Mouse (Mus musculus): ENCODE measurements at regions not wholly inside any gene's neighbourhood (a gene's known extent, or its start where the extent isn't known, plus 50 kb on each side); places are given as distances from the start of the nearest gene placed in this dataset.
A peak's percentile ranks its signal among the peaks of the same experiment; 100 is the strongest.

DNA sequence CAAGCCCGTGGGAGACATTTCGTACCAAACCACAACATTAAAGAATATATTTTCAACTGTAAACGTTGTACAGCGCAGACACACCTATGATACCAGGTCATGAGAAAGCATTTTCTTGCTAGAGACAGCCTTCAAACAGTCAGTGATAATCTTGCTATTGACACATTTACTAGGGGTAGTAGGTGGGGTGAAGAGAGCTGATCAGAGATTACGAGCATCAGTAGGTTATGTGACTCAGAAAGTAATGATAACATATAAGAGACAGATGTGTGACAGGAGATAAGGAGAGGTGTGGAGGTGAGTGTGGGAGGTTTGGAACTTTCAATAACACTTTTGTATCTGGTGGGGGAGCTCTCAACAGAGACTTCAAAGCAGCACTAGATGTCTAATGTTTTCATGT, 231.5 kb upstream of the Satb1 start:
- 91% methylated on average over 5 of the region's 5 CpGs for WGBS
- Histone ChIP-seq H3K36me3 (ENCODE audit: control insufficient read depth, insufficient read depth, low read length) (no peaks in the 10 kb centered on the region), H3K27ac (ENCODE audit: low read depth, low read length) (no peak overlapping the region), H3K9me3 (ENCODE audit: control insufficient read depth, low read length) (no peaks in the 10 kb centered on the region), H3K9ac (ENCODE audit: low read depth, low read length) (no peak overlapping the region), H3K4me2 (replicated peaks; ENCODE audit: low read depth, low read length) (no peak overlapping the region), H3K4me3 (ENCODE audit: low read depth, low read length) (no peak overlapping the region), H3K27me3 (ENCODE audit: control insufficient read depth, insufficient read depth, low read length) (no peaks in the 10 kb centered on the region), H3K4me1 (replicated peaks; ENCODE audit: control insufficient read depth, insufficient read depth, low read length) (no peaks in the 10 kb centered on the region)
- no peak for DNase-seq (ENCODE audit: low spot score)
- no peak for ATAC-seq (ENCODE audit: low FRiP score)

DNA sequence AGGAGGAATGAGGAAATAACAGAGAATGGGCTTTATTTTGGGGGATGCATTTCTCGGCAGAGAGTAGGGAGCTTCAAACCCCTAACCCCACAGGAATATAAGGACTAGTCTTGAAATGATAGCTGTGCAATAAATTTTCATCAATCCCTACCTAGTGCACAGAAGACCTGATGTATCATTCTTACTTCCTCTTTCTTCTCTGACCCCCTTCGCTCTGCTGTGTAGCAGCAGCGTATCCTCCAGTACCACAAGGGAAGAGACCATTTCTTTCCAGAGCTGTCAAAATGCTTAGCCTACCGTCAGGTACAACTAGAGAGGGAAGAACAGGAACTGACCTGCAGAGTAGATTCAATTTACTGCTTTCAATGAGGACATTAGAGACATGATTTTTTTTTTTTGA, 230.0 kb upstream of the Satb1 start:
- Histone ChIP-seq H3K4me2 (replicated peaks; ENCODE audit: low read depth, low read length) (no peak overlapping the region), H3K4me3 (ENCODE audit: low read depth, low read length) (no peak overlapping the region), H3K9ac (ENCODE audit: low read depth, low read length) (no peak overlapping the region), H3K4me1 (replicated peaks; ENCODE audit: control insufficient read depth, insufficient read depth, low read length) (no peaks in the 10 kb centered on the region), H3K27me3 (ENCODE audit: control insufficient read depth, insufficient read depth, low read length) (no peaks in the 10 kb centered on the region), H3K27ac (ENCODE audit: low read depth, low read length) (no peak overlapping the region), H3K9me3 (ENCODE audit: control insufficient read depth, low read length) (no peaks in the 10 kb centered on the region), H3K36me3 (ENCODE audit: control insufficient read depth, insufficient read depth, low read length) (no peaks in the 10 kb centered on the region)
- ATAC-seq (ENCODE audit: low FRiP score) (no peak), DNase-seq (ENCODE audit: low spot score) (no peak)
- 91% methylated on average over 4 of the region's 4 CpGs for whole genome bisulfite sequencing

DNA sequence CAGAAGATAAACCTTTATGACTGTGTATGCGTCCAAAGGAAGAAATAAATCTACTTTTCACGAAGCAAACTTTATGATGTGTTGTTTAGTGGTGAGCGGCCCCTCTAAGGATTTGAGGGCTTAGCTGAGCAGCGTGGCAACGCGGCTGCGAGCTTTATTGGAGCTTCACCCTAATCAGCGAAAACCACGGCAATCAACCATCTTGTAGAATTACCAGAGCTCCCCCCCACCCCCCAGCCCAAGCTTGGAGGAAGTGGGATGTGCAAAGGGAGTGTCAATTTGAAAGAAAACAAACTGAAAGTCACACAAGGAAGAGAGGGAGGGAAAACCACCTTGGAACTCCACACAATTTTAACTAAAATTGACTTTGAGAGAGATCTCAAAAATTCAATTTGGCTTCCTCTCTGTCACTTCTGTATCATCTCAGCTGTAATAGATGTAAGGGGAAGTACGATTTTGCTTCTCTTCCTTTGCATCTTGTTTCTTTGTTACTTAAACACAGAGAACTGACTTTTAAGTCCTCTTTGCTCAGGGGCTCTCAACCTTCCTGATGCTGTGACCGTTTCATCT, 229.1 kb upstream of the Satb1 start:
- Histone ChIP-seq H3K9ac (ENCODE audit: low read depth, low read length) (no peak overlapping the region), H3K36me3 (ENCODE audit: control insufficient read depth, insufficient read depth, low read length) (no peaks in the 10 kb centered on the region), H3K9me3 (ENCODE audit: control insufficient read depth, low read length) (no peaks in the 10 kb centered on the region), H3K4me3 (ENCODE audit: low read depth, low read length) (no peak overlapping the region), H3K27ac (ENCODE audit: low read depth, low read length) (no peak overlapping the region), H3K27me3 (ENCODE audit: control insufficient read depth, insufficient read depth, low read length) (no peaks in the 10 kb centered on the region), H3K4me1 (replicated peaks; ENCODE audit: control insufficient read depth, insufficient read depth, low read length) (no peaks in the 10 kb centered on the region), H3K4me2 (replicated peaks; ENCODE audit: low read depth, low read length) (no peak overlapping the region)
- ATAC-seq (ENCODE audit: low FRiP score) (no peak), DNase-seq (ENCODE audit: low spot score) (no peak)
- WGBS: 90% methylated on average over 11 of the region's 11 CpGs

GRCm38 (mm10) chr17:52036479-52036878, 203.4 kb upstream of the Satb1 start:
- Histone ChIP-seq H3K9ac (ENCODE audit: low read depth, low read length) (no peak overlapping the region), H3K4me2 (replicated peaks; ENCODE audit: low read depth, low read length) (no peak overlapping the region), H3K4me3 (ENCODE audit: low read depth, low read length) (no peak overlapping the region), H3K27ac (ENCODE audit: low read depth, low read length) (no peak overlapping the region), H3K4me1 (replicated peaks; ENCODE audit: control insufficient read depth, insufficient read depth, low read length) (no peaks in the 10 kb centered on the region), H3K27me3 (ENCODE audit: control insufficient read depth, insufficient read depth, low read length) (no peaks in the 10 kb centered on the region), H3K36me3 (ENCODE audit: control insufficient read depth, insufficient read depth, low read length) (no peaks in the 10 kb centered on the region), H3K9me3 (ENCODE audit: control insufficient read depth, low read length) (no peaks in the 10 kb centered on the region)
- WGBS: 93% methylated on average over 4 of the region's 4 CpGs
- DNase-seq (ENCODE audit: low spot score) (no peak), ATAC-seq (ENCODE audit: low FRiP score) (no peak)

GRCm38 (mm10) chr17:52031079-52031478, 198.0 kb upstream of the Satb1 start:
- Histone ChIP-seq H3K4me2 (replicated peaks; ENCODE audit: low read depth, low read length) (no peak overlapping the region), H3K36me3 (ENCODE audit: control insufficient read depth, insufficient read depth, low read length) (no peaks in the 10 kb centered on the region), H3K4me1 (replicated peaks; ENCODE audit: control insufficient read depth, insufficient read depth, low read length) (no peaks in the 10 kb centered on the region), H3K9ac (ENCODE audit: low read depth, low read length) (no peak overlapping the region), H3K4me3 (ENCODE audit: low read depth, low read length) (no peak overlapping the region), H3K27me3 (ENCODE audit: control insufficient read depth, insufficient read depth, low read length) (no peaks in the 10 kb centered on the region), H3K27ac (ENCODE audit: low read depth, low read length) (no peak overlapping the region), H3K9me3 (ENCODE audit: control insufficient read depth, low read length) (no peaks in the 10 kb centered on the region)
- 92% methylated on average over 8 of the region's 8 CpGs for WGBS
- no peak for ATAC-seq (ENCODE audit: low FRiP score)
- no peak for DNase-seq (ENCODE audit: low spot score)

DNA sequence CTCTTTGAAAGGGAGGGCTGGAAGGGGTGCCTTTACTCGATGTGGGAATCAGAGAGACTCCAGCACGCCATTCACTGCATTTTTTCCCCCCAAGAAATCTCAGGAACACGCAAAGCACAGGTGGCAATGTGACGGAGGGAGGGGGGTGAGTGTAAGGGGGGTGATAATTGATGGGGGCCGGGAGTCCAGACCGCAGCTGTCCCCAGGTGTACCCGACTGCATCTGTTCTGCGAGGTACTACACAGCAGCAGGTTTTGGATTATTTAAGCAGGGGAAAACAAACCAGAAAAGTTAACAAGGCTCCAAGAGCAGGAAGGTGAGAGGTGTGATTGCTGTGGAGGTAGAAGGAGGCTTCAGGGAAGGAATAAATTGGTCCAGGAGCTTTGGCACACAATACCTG, 153.8 kb upstream of the Satb1 start:
- WGBS: 69% methylated on average over 8 of the region's 8 CpGs
- no peak for DNase-seq (ENCODE audit: low spot score)
- no peak for ATAC-seq (ENCODE audit: low FRiP score)

DNA sequence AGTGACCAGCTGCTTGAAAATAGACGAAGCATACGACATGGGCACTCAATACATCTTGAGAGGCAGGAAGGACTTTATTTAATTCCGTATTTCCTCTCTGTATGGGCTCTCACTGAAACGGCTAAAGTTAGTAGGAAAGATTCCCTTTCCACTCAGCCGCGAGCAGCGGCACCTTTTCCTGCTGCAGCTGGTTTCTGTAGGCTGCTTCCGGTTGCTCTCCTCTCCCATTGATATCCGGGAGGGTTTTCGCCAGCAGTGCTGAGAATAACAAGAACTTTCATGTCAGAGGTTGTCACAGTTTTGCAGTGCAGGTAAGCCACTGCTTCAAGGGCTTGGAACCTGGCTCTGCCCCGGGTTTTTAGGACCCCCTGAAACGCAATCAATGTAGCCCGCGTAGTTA, 153.1 kb upstream of the Satb1 start:
- no peak for ATAC-seq (ENCODE audit: low FRiP score)
- 77% methylated on average over 14 of the region's 14 CpGs for WGBS
- H3K27ac ChIP-seq (ENCODE audit: low read depth, low read length): no peak overlapping the region

More for the DNA sequence above, 153.8 kb upstream of the Satb1 start:
- H3K27ac ChIP-seq (ENCODE audit: low read depth, low read length): no peak overlapping the region
- H3K9ac ChIP-seq (ENCODE audit: low read depth, low read length): no peak overlapping the region
- H3K4me2 ChIP-seq (replicated peaks; ENCODE audit: low read depth, low read length): no peak overlapping the region
- no peak overlapping the region for H3K4me3 ChIP-seq (ENCODE audit: low read depth, low read length)
- H3K27me3 ChIP-seq (ENCODE audit: control insufficient read depth, insufficient read depth, low read length): no peaks in the 10 kb centered on the region
- H3K9me3 ChIP-seq (ENCODE audit: control insufficient read depth, low read length): no peaks in the 10 kb centered on the region
- H3K4me1 ChIP-seq (replicated peaks; ENCODE audit: control insufficient read depth, insufficient read depth, low read length): no peaks in the 10 kb centered on the region
- no peaks in the 10 kb centered on the region for H3K36me3 ChIP-seq (ENCODE audit: control insufficient read depth, insufficient read depth, low read length)

GRCm38 (mm10) chr17:51979126-51979525, 146.0 kb upstream of the Satb1 start:
- Histone ChIP-seq H3K9me3 (ENCODE audit: control insufficient read depth, low read length) (no peaks in the 10 kb centered on the region), H3K4me1 (replicated peaks; ENCODE audit: control insufficient read depth, insufficient read depth, low read length) (no peaks in the 10 kb centered on the region), H3K4me2 (replicated peaks; ENCODE audit: low read depth, low read length) (no peak overlapping the region), H3K27me3 (ENCODE audit: control insufficient read depth, insufficient read depth, low read length) (no peaks in the 10 kb centered on the region), H3K9ac (ENCODE audit: low read depth, low read length) (no peak overlapping the region), H3K4me3 (ENCODE audit: low read depth, low read length) (no peak overlapping the region), H3K36me3 (ENCODE audit: control insufficient read depth, insufficient read depth, low read length) (no peaks in the 10 kb centered on the region), H3K27ac (ENCODE audit: low read depth, low read length) (no peak overlapping the region)
- WGBS: 92% methylated on average over 2 of the region's 2 CpGs
- ATAC-seq (ENCODE audit: low FRiP score) (no peak), DNase-seq (ENCODE audit: low spot score) (no peak)

More for the DNA sequence above, 153.1 kb upstream of the Satb1 start:
- no peaks in the 10 kb centered on the region for H3K36me3 ChIP-seq (ENCODE audit: control insufficient read depth, insufficient read depth, low read length)
- H3K27me3 ChIP-seq (ENCODE audit: control insufficient read depth, insufficient read depth, low read length): no peaks in the 10 kb centered on the region
- no peaks in the 10 kb centered on the region for H3K9me3 ChIP-seq (ENCODE audit: control insufficient read depth, low read length)
- no peaks in the 10 kb centered on the region for H3K4me1 ChIP-seq (replicated peaks; ENCODE audit: control insufficient read depth, insufficient read depth, low read length)
- no peak overlapping the region for H3K4me2 ChIP-seq (replicated peaks; ENCODE audit: low read depth, low read length)
- no peak for DNase-seq (ENCODE audit: low spot score)
- H3K9ac ChIP-seq (ENCODE audit: low read depth, low read length): no peak overlapping the region
- H3K4me3 ChIP-seq (ENCODE audit: low read depth, low read length): no peak overlapping the region

GRCm38 (mm10) chr17:51971444-51971843, 138.4 kb upstream of the Satb1 start:
- DNase-seq (ENCODE audit: low spot score) (peak; percentile 22), ATAC-seq (ENCODE audit: low FRiP score) (no peak)
- no peak overlapping the region for H3K4me2 ChIP-seq (replicated peaks; ENCODE audit: low read depth, low read length)
- no peak overlapping the region for H3K9ac ChIP-seq (ENCODE audit: low read depth, low read length)
- H3K27me3 ChIP-seq (ENCODE audit: control insufficient read depth, insufficient read depth, low read length): no peaks in the 10 kb centered on the region
- no peak overlapping the region for H3K4me3 ChIP-seq (ENCODE audit: low read depth, low read length)
- no peaks in the 10 kb centered on the region for H3K36me3 ChIP-seq (ENCODE audit: control insufficient read depth, insufficient read depth, low read length)
- H3K4me1 ChIP-seq (replicated peaks; ENCODE audit: control insufficient read depth, insufficient read depth, low read length): no peaks in the 10 kb centered on the region
- H3K27ac ChIP-seq (ENCODE audit: low read depth, low read length): no peak overlapping the region
- 43% methylated on average over 3 of the region's 3 CpGs for WGBS
- H3K9me3 ChIP-seq (ENCODE audit: control insufficient read depth, low read length): no peaks in the 10 kb centered on the region
